Mouse (Mus musculus) kidney, postnatal 36 days (tissue): ENCODE results near the gene Foxj3.
"Not testable (repeated sequence)": the region's sequence is repeated elsewhere in the genome, so short reads cannot be mapped to it uniquely, and the experiment has no call there.

ENCODE experiments used
- DNase-seq, 2 experiments: peaks; one replicate each; pipeline ENCODE4 v3.0.0; 2021 to 2022; ENCODE audit warnings: mixed read lengths in 2 of 2

Foxj3 gene

DNA sequence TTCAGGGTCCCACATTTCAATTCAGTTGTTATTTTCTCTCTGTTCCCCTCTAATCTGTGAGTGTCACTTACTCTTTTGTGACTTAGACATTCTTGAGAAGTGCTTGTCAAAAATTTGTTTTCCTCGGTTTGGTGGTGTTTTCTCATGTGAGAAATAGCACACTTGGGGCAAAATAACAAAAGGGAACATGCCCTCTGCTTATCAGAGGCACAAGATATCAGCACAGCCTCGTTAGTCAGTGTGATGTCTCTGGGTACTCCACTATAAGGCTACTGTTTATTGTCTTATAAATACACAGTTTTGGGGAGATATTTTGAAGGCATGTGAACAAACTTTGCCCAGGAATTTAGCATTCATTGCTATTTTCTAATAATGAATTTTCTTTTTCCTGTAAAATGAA, 37.7 kb downstream of the Foxj3 start:
- no peak for DNase-seq

DNA sequence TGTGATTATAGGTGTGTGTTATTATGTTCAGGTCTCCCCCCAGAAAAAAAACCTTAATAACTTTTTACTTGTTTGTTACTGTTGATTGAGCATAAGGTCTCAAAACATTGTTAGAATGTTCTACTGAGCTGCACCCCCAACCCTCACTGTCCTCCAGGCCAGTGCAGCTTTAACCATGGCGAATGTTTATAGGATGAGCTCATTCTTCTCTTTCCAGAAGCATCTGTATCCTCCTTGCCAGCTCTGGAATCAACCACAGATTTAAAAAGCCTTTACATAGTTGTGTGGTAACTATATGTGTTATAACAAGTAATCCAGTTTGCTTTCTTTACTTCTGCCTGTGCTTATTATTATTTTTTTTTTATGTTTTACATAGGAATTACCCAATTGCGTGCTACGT, 38.7 kb downstream of the Foxj3 start:
- no peak for DNase-seq

- no peak for DNase-seq
Measured at GRCm38 (mm10) chr4:119588037-119588436, 51.2 kb downstream of the Foxj3 start.

DNA sequence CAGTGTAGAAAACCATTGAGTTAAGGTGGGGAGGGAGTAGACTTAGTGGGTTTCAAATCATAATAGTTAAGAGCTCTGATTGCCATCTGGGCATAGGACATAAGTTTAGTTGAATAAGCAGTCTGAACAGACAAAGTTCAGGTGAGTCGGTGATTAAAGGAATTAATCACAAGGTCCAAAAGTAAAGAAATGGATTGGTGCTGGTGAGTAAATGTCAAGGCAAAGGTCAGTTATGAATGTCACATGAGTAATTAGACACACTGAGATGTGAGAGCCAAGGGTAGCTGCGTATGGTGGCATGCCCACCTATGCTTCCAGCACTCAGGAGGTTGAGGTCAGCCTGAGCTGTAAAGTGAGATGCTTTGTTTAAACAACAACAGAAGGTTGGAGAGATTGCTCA, 52.6 kb downstream of the Foxj3 start:
- DNase-seq: peak; percentile 9 to 16

DNA sequence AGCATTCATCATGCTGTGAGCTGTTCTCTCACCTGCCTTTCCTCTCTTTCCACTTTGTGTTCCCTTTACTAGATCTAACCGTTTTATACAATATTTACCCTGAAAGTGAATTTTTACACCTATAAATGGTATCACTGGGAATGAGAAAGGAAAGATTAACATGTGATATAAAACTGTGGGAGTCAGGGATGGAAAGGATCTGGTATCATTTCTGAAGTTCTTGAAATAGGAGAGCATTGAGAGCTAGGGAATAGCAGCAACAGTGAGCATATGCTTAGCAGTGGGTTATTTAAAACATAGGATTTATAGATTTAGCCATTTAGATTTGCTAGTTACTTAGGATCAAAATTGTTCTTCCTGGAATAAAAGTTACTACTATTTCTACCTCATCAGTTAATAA, 53.2 kb downstream of the Foxj3 start:
- DNase-seq: no peak

DNA sequence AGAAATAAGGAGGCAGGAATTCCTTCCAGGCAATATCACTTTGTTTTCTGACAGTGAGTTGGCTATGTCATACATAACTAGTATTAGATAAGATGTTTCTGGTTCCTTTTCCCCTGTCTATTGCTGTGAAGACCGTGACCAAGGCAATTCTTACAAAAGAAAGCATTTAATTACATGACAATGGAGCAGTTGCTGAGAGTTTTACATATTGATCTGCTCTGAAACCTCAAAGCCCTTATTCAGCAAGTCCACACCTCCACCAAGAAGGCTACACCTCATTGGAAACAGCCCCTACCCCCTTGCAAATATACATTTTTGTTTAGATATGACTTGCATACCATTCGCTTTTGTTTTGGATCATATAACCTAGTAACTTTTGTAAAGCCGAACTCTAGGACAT, 55.7 kb downstream of the Foxj3 start:
- no peak for DNase-seq

GRCm38 (mm10) chr4:119594331-119594730, 57.5 kb downstream of the Foxj3 start:
- no peak for DNase-seq

- DNase-seq: no peak
Measured at GRCm38 (mm10) chr4:119599605-119600004, 62.8 kb downstream of the Foxj3 start.

DNA sequence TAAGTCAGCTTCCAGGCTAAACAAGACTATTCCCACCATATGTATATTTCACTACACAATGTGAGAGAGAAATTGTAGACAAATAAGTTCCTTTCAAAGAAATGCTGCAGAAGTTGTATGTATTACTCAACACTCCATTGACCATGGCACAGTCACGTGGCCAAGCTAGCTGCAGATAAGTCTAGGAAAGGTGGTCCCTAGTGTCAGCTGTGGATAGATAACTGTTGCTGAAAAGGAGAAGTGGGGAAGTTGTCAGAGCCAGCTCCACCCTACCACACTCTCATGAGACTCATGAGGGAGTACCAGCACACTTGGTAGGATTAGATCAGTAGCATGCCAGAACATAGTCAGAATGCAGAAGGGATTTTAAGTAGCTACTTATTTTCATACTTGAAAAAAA, 72.7 kb downstream of the Foxj3 start:
- DNase-seq: no peak

- DNase-seq: no peak
Measured at GRCm38 (mm10) chr4:119614078-119614477, 77.3 kb downstream of the Foxj3 start.

DNA sequence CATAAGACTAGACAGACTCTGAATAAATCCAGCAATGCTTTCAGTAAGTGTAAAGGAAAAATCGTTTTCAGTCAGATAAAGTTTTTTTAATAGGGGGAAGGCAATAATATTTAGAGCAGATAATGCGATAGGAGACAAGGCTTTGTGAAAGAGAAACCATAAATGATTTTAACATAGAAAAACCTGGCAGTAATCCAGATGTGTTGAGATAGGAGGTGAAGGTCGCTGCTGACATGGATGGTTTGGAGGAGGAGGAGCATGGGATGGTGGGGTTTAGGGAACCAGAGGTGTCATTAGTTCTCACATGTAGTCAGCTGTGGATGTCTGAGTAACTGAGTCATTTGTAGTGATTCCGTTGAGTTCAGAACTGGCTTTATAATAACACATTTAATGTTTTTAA, 77.9 kb downstream of the Foxj3 start:
- DNase-seq: no peak

- DNase-seq: no peak
Measured at GRCm38 (mm10) chr4:119626081-119626645, 89.4 kb downstream of the Foxj3 start.

- no peak for DNase-seq
Measured at GRCm38 (mm10) chr4:119626876-119627275, 90.1 kb downstream of the Foxj3 start.

GRCm38 (mm10) chr4:119627317-119627716, 90.5 kb downstream of the Foxj3 start:
- DNase-seq: no peak

GRCm38 (mm10) chr4:119628363-119628762, 91.6 kb downstream of the Foxj3 start:
- not testable (repeated sequence) for DNase-seq

DNA sequence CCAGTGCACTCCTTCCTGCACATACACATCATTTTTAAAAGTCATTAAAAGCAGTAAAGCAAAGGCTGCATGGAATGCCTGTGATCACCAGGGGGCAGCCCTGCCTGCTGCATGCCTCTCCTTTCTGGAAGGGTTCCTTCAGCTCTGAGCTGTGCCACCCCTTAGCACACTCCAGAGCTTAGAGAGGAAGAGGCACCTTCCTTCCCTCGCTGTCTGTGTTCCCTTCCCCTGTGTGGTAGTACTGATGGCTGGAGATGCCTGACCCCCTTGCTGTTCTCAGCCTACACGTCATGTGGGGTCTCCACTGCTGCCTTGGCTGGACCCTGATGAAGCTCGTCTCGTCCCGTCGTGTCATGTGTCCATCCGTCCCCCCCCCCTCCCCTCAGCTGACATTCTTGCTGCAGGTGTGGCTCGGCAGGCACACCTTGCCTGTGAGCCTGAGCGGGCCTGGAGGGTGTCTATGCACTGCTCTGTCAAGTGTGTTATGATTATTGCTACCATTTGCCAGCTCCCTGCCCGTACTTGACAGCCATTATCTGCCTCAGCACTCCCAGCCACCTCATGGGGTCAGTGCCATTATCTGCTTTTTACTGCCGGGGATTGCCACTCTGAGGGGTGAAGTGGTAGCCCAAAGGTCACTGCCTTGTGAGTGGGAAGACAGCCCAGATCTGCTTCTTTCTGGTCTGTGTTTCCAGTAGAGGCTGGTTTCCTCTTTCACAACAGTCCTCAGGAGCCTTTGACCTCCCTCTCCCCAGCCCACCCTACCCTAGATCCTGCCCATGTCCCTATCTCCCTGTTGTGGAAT, 94.5 kb downstream of the Foxj3 start:
- peak; percentile 49 to 76 for DNase-seq

GRCm38 (mm10) chr4:119632721-119633120, 95.9 kb downstream of the Foxj3 start:
- no peak for DNase-seq

DNA sequence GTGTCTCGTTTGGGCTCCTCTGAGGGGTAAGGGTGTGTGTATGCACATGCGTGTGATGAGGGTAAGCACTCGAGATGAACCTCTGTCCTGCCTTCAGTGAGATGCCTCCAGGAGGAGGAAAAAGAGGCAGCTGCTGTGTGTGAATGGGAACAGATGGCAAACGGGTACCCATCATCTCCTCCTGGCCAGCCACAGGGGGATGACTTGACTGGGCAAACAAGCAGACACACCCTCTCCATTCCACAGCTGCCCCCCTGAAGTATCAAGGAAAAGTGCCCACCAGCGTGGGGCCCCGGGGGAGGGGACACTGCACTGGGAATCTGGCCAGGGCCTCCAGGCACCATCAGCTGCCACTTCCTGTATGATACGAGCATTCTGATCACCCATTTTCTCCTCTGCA, 96.5 kb downstream of the Foxj3 start:
- DNase-seq: no peak

GRCm38 (mm10) chr4:119633948-119634347, 97.1 kb downstream of the Foxj3 start:
- DNase-seq: no peak

GRCm38 (mm10) chr4:119634908-119635660, 98.3 kb downstream of the Foxj3 start:
- no peak for DNase-seq

GRCm38 (mm10) chr4:119635686-119636085, 98.9 kb downstream of the Foxj3 start:
- DNase-seq: no peak

DNA sequence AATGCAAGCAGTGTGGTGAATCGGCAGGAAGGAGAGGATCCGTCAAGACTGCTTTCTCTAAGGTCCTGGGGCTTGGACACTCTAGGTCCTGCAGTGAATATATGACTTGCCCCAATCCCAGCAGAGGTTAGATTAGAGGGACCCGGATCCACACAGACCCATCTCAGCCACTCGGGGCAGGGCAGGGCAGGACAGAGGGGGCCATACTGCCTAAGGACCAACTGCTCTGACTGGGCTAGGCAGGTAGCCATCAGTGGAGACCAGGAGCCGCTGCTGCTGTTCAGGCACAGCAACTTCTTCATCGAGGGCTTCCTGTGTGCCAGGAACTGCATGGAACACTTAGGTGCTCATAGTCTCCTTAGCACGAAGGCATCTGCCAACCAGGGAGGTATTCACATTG, 99.9 kb downstream of the Foxj3 start:
- no peak for DNase-seq

DNA sequence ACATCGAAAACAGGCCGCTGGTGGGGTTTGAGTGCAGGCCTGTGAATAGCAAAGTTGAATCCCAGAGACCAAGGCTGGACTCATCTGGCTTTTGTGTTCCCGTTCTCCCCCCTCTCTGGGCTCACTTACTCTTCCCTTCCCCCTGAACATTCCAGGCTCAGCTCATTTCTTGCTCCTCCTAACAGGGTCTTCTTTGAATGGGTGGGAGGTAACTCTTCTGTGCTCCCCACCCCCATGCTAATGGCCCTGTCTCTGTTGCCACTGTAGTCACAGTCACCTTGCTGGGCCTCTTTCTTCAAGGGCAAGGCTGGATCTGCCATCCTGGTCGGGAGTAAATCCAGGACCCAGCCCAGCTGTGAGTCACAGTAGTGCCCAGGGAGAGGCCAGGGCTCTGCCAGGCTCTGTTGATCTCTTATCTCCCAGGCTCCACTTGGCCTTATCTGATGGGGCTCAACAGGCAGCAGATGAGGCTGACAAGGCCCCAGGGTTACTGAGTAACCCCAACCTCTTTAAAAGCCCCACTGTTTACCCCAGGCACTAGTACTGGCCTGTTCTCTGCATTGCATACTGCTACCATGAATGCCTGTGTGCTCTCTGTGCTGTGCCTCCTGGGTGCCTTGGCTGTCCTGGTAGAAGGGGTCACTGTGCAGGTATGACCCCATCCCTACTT, 100.5 kb downstream of the Foxj3 start, which contains the start of gene Guca2a:
Gene Guca2a, plus strand, starts transcription at position 529 of the 670 bp plus-strand sequence.
- no peak for DNase-seq
